Mouse (Mus musculus) hindbrain, postnatal 0 days (tissue): ENCODE measurements around the gene Fgfr2. TPM values are rescaled to one million over a fixed set of nuclear protein-coding genes. Genes with fewer than 3 reads are reported as not detected.
A peak's percentile ranks its signal among the peaks of the same experiment; 100 is the strongest.

ENCODE experiments used
- ATAC-seq: fragments of 200-750 bp; cut with Nextera tagmentation; 2 replicates; pipeline ENCODE4 v1.8.0; 2017; ENCODE audit warnings: mild to moderate bottlenecking, moderate TSS enrichment, moderate library complexity
- DNase-seq: peaks from one replicate; pipeline ENCODE4 v3.0.0-alpha.2; 2015; ENCODE audit warnings: low spot score
- H3K27ac ChIP-seq: fragments of 300-500 bp; sonication (generic); 2 replicates; pipeline ENCODE4 v1.5.1; 2014; ENCODE audit warnings: mild to moderate bottlenecking
- H3K27me3 ChIP-seq: fragments of 300-500 bp; sonication (generic); 2 replicates; pipeline ENCODE4 v1.6.1; 2014; ENCODE audit warnings: low read length, mixed read lengths; ENCODE audit not compliant: insufficient read depth
- H3K36me3 ChIP-seq: fragments of 300-500 bp; sonication (generic); 2 replicates; pipeline ENCODE4 v1.6.1; 2014; ENCODE audit warnings: low read length, mixed read lengths; ENCODE audit not compliant: insufficient read depth
- H3K4me1 ChIP-seq: fragments of 300-500 bp; sonication (generic); 2 replicates; pipeline ENCODE4 v1.6.1; 2014; ENCODE audit warnings: antibody characterized with exemption, low read length, mixed read lengths; ENCODE audit not compliant: insufficient read depth
- H3K4me2 ChIP-seq: fragments of 300-500 bp; sonication (generic); 2 replicates; pipeline ENCODE4 v1.6.1; 2014; ENCODE audit warnings: low read depth, mild to moderate bottlenecking, low read length, moderate library complexity, mixed read lengths
- H3K4me3 ChIP-seq: fragments of 300-500 bp; sonication (generic); 2 replicates; pipeline ENCODE4 v1.5.1; 2014; ENCODE audit warnings: low read length
- H3K9ac ChIP-seq: fragments of 300-500 bp; sonication (generic); replicated peaks from 2 replicates; pipeline ENCODE4 v1.6.1; 2014; ENCODE audit warnings: mild to moderate bottlenecking, low read length, moderate library complexity, mixed read lengths
- H3K9me3 ChIP-seq: fragments of 300-500 bp; sonication (generic); 2 replicates; pipeline ENCODE4 v1.6.1; 2016; ENCODE audit warnings: low read length, mixed read lengths
- CTCF ChIP-seq: IDR thresholded peaks from 2 replicates; pipeline ENCODE4 v1.5.1; 2016; ENCODE audit warnings: antibody characterized with exemption, control low read depth, low read depth
- WGBS: fragments of 180-500 bp; shearing (Covaris S2); extraction: QIAGEN DNeasy Blood & Tissue Kit; methylation state at CpG from one replicate; pipeline ENCODE4 v1.1.7; 2014; 5-methylcytosine and 5-hydroxymethylcytosine counted together
- polyA plus RNA-seq: library from polyadenylated mRNA; unstranded; fragments of >200 nt; fragmentation: Nextera tagmentation; extraction: Ambion mirVana; gene quantifications from 2 replicates; pipeline ENCODE4 v1.2.1, GENCODE M21; 2015
- total RNA-seq: library from RNA; depleted of rRNA; stranded (reverse); fragments of >200 nt; gene quantifications from 2 replicates; pipeline ENCODE4 v1.2.3, GENCODE M21; 2014

The Fgfr2 gene
- total and polyA plus RNA-seq, 2 experiments from 2014 or later: 17.3 to 49.0 TPM

- ATAC-seq (no peak), DNase-seq (no peak)
- Histone ChIP-seq H3K36me3 (no peaks in the 10 kb centered on the region), H3K27me3 (no peaks in the 10 kb centered on the region), H3K4me3 (no peak overlapping the region), H3K27ac (no peak overlapping the region), H3K9ac (no peak overlapping the region), H3K4me1 (no peaks in the 10 kb centered on the region), H3K4me2 (no peak overlapping the region), H3K9me3 (no peaks in the 10 kb centered on the region)
- WGBS: 88% methylated on average over 10 of the region's 10 CpGs
- no peak for TF ChIP-seq CTCF
Observed at GRCm38 (mm10) chr7:132897258-132897657, 225.9 kb downstream of the Fgfr2 start.

GRCm38 (mm10) chr7:132896206-132896815 lies 226.8 kb downstream of the Fgfr2 start:
- DNase-seq: no peak
- no peak overlapping the region for H3K4me3 ChIP-seq
- TF ChIP-seq CTCF: no peak
- H3K4me2 ChIP-seq: no peak overlapping the region
- H3K4me1 ChIP-seq: no peaks in the 10 kb centered on the region
- H3K27me3 ChIP-seq: no peaks in the 10 kb centered on the region
- H3K27ac ChIP-seq: no peak overlapping the region
- H3K9ac ChIP-seq: no peak overlapping the region
- WGBS: 87% methylated on average over 9 of the region's 9 CpGs
- ATAC-seq: no peak
- no peaks in the 10 kb centered on the region for H3K36me3 ChIP-seq
- H3K9me3 ChIP-seq: no peaks in the 10 kb centered on the region

GRCm38 (mm10) chr7:132894841-132895555 lies 228.2 kb downstream of the Fgfr2 start:
- H3K27ac ChIP-seq: peak overlapping the region; percentile 41; the same call in 1 of the 2 replicates
- H3K4me2 ChIP-seq: no peak overlapping the region
- ATAC-seq: no peak
- no peaks in the 10 kb centered on the region for H3K4me1 ChIP-seq
- no peaks in the 10 kb centered on the region for H3K27me3 ChIP-seq
- H3K36me3 ChIP-seq: no peaks in the 10 kb centered on the region
- no peak overlapping the region for H3K9ac ChIP-seq
- no peak for TF ChIP-seq CTCF
- DNase-seq: peak; percentile 43
- H3K4me3 ChIP-seq: no peak overlapping the region
- WGBS: 45% methylated on average over 7 of the region's 7 CpGs
- H3K9me3 ChIP-seq: no peaks in the 10 kb centered on the region

- Histone ChIP-seq H3K36me3 (no peaks in the 10 kb centered on the region), H3K27ac (no peak overlapping the region)
Observed at GRCm38 (mm10) chr7:132893336-132893735, 229.8 kb downstream of the Fgfr2 start.

GRCm38 (mm10) chr7:132892806-132893205 lies 230.3 kb downstream of the Fgfr2 start:
- no peak for TF ChIP-seq CTCF
- Histone ChIP-seq H3K4me3 (no peak overlapping the region), H3K27me3 (no peaks in the 10 kb centered on the region), H3K27ac (no peak overlapping the region), H3K36me3 (no peaks in the 10 kb centered on the region), H3K4me1 (no peaks in the 10 kb centered on the region), H3K9ac (no peak overlapping the region), H3K4me2 (no peak overlapping the region), H3K9me3 (no peaks in the 10 kb centered on the region)
- DNase-seq: no peak
- ATAC-seq: no peak
- WGBS: 85% methylated on average over 7 of the region's 7 CpGs

More at GRCm38 (mm10) chr7:132893336-132893735, 229.8 kb downstream of the Fgfr2 start:
- no peak for DNase-seq
- TF ChIP-seq CTCF: no peak
- no peaks in the 10 kb centered on the region for H3K4me1 ChIP-seq
- no peaks in the 10 kb centered on the region for H3K9me3 ChIP-seq
- WGBS: 89% methylated on average over 1 of the region's 1 CpGs
- no peak for ATAC-seq
- H3K4me2 ChIP-seq: no peak overlapping the region
- H3K27me3 ChIP-seq: no peaks in the 10 kb centered on the region
- H3K9ac ChIP-seq: no peak overlapping the region
- H3K4me3 ChIP-seq: no peak overlapping the region

GRCm38 (mm10) chr7:132892311-132892661 lies 230.9 kb downstream of the Fgfr2 start:
- Histone ChIP-seq H3K4me3 (no peak overlapping the region), H3K36me3 (no peaks in the 10 kb centered on the region), H3K4me1 (no peaks in the 10 kb centered on the region), H3K9ac (no peak overlapping the region), H3K4me2 (no peak overlapping the region), H3K9me3 (no peaks in the 10 kb centered on the region), H3K27ac (no peak overlapping the region), H3K27me3 (no peaks in the 10 kb centered on the region)
- WGBS: 48% methylated on average over 4 of the region's 4 CpGs
- peak; percentile 10 for DNase-seq
- peak; percentile 29; the same call in 1 of the 2 replicates for ATAC-seq
- no peak for TF ChIP-seq CTCF
